Mouse (Mus musculus): ENCODE results near the gene Ceacam9.

Ceacam9 gene

GRCm38 (mm10) chr7:16739056-16739604, 17.4 kb downstream of the Ceacam9 start:
- DNase-seq (ENCODE audit: low spot score) = no peak

- DNase-seq (ENCODE audit: low spot score) = no peak
These were observed 23.6 kb downstream of the Ceacam9 start for GRCm38 (mm10) chr7:16745373-16745772.

- DNase-seq (ENCODE audit: low spot score) = peak; percentile 65
These were observed 24.4 kb downstream of the Ceacam9 start for GRCm38 (mm10) chr7:16746093-16746492.

- no peak for DNase-seq (ENCODE audit: low spot score)
These were observed 25.9 kb downstream of the Ceacam9 start for GRCm38 (mm10) chr7:16747656-16748055.

GRCm38 (mm10) chr7:16752016-16752415, 30.3 kb downstream of the Ceacam9 start:
- DNase-seq (ENCODE audit: low spot score) = no peak

GRCm38 (mm10) chr7:16755362-16756017, 33.8 kb downstream of the Ceacam9 start:
- no peak for DNase-seq (ENCODE audit: low spot score)

- DNase-seq (ENCODE audit: low spot score) = no peak
These were observed 37.3 kb downstream of the Ceacam9 start for GRCm38 (mm10) chr7:16758872-16759574.

- DNase-seq (ENCODE audit: low spot score) = peak; percentile 60
These were observed 38.6 kb downstream of the Ceacam9 start for GRCm38 (mm10) chr7:16760292-16760691.

- peak; percentile 78 for DNase-seq (ENCODE audit: low spot score)
These were observed 39.3 kb downstream of the Ceacam9 start for GRCm38 (mm10) chr7:16761005-16761481.

- no peak for DNase-seq (ENCODE audit: low spot score)
These were observed 39.9 kb downstream of the Ceacam9 start for GRCm38 (mm10) chr7:16761630-16762029.

GRCm38 (mm10) chr7:16763463-16764218, 41.9 kb downstream of the Ceacam9 start:
- no peak for DNase-seq (ENCODE audit: low spot score)

GRCm38 (mm10) chr7:16766443-16766842, 44.7 kb downstream of the Ceacam9 start:
- DNase-seq (ENCODE audit: low spot score) = no peak
